Mouse (Mus musculus) liver, embryonic 16.5 days (tissue): ENCODE measurements around the gene Rnf39. TPM values are rescaled to one million over a fixed set of nuclear protein-coding genes. Genes with fewer than 3 reads are reported as not detected.

ENCODE experiments used
- ATAC-seq: fragments of 200-750 bp; cut with Nextera tagmentation; 2 replicates; pipeline ENCODE4 v1.8.0; 2017; ENCODE audit warnings: low read depth, mild to moderate bottlenecking, moderate number of reproducible peaks, moderate library complexity
- H3K27ac ChIP-seq: fragments of 300-500 bp; sonication (generic); 2 replicates; pipeline ENCODE4 v1.5.1; 2014; ENCODE audit warnings: mild to moderate bottlenecking, low read length
- H3K27me3 ChIP-seq: fragments of 300-500 bp; sonication (generic); 2 replicates; pipeline ENCODE4 v1.6.1; 2014; ENCODE audit warnings: low read depth, low read length, mixed read lengths; ENCODE audit not compliant: control insufficient read depth, insufficient read depth
- H3K36me3 ChIP-seq: fragments of 300-500 bp; sonication (generic); 2 replicates; pipeline ENCODE4 v1.6.1; 2014; ENCODE audit warnings: mild to moderate bottlenecking; ENCODE audit not compliant: control insufficient read depth, insufficient read depth
- H3K4me1 ChIP-seq: fragments of 300-500 bp; sonication (generic); 2 replicates; pipeline ENCODE4 v1.6.1; 2014; ENCODE audit warnings: low read depth, low read length, mixed read lengths; ENCODE audit not compliant: control insufficient read depth
- H3K4me2 ChIP-seq: fragments of 300-500 bp; sonication (generic); 2 replicates; pipeline ENCODE4 v1.6.1; 2014; ENCODE audit warnings: low read depth, low read length, mixed read lengths
- H3K4me3 ChIP-seq: fragments of 300-500 bp; sonication (generic); 2 replicates; pipeline ENCODE4 v1.5.1; 2014; ENCODE audit warnings: low read depth, mild to moderate bottlenecking, low read length
- H3K9ac ChIP-seq: fragments of 300-500 bp; sonication (generic); 2 replicates; pipeline ENCODE4 v1.6.1; 2014; ENCODE audit warnings: low read depth, low read length
- H3K9me3 ChIP-seq: fragments of 300-500 bp; sonication (generic); replicated peaks from 2 replicates; pipeline ENCODE4 v1.6.1; 2016; ENCODE audit warnings: low read length; ENCODE audit not compliant: control insufficient read depth
- WGBS: fragments of 180-500 bp; shearing (Covaris S2); extraction: QIAGEN DNeasy Blood & Tissue Kit; methylation state at CpG from one replicate; pipeline ENCODE4 v1.1.7; 2014; ENCODE audit not compliant: insufficient replicate concordance; 5-methylcytosine and 5-hydroxymethylcytosine counted together
- polyA plus RNA-seq: library from polyadenylated mRNA; unstranded; fragments of >200 nt; fragmentation: Nextera tagmentation; extraction: Ambion mirVana; gene quantifications from 2 replicates; pipeline ENCODE4 v1.2.1, GENCODE M21; 2015

The Rnf39 gene
- polyA plus RNA-seq, 1 experiment from 2014 or later, result 0.08 TPM

GRCm38 (mm10) chr17:36929236-36929932, 13.3 kb upstream of the Rnf39 start:
- no peaks in the 10 kb centered on the region for H3K4me1 ChIP-seq
- no peak overlapping the region for H3K4me2 ChIP-seq
- H3K36me3 ChIP-seq, result no peaks in the 10 kb centered on the region
- H3K4me3 ChIP-seq, result no peak overlapping the region
- WGBS, result 55% methylated on average over 12 of the region's 12 CpGs
- no peak overlapping the region for H3K27ac ChIP-seq
- no peaks in the 10 kb centered on the region for H3K27me3 ChIP-seq
- no peak overlapping the region for H3K9ac ChIP-seq
- no peaks in the 10 kb centered on the region for H3K9me3 ChIP-seq
- ATAC-seq, result no peak

- ATAC-seq, result no peak
- H3K4me1 ChIP-seq, result no peaks in the 10 kb centered on the region
- no peak overlapping the region for H3K4me3 ChIP-seq
- H3K27ac ChIP-seq, result no peak overlapping the region
- no peak overlapping the region for H3K9ac ChIP-seq
- WGBS, result 39% methylated on average over 6 of the region's 6 CpGs
- no peaks in the 10 kb centered on the region for H3K27me3 ChIP-seq
- no peaks in the 10 kb centered on the region for H3K9me3 ChIP-seq
- H3K36me3 ChIP-seq, result no peaks in the 10 kb centered on the region
- H3K4me2 ChIP-seq, result no peak overlapping the region
Observed at GRCm38 (mm10) chr17:36930233-36930632, 12.5 kb upstream of the Rnf39 start.

GRCm38 (mm10) chr17:36931130-36931529, 11.6 kb upstream of the Rnf39 start:
- ATAC-seq, result no peak
- no peak overlapping the region for H3K27ac ChIP-seq
- no peaks in the 10 kb centered on the region for H3K27me3 ChIP-seq

GRCm38 (mm10) chr17:36931806-36932205, 10.9 kb upstream of the Rnf39 start:
- H3K27me3 ChIP-seq, result no peaks in the 10 kb centered on the region
- ATAC-seq, result no peak
- no peak overlapping the region for H3K27ac ChIP-seq
- no peak overlapping the region for H3K4me2 ChIP-seq
- 42% methylated on average over 2 of the region's 2 CpGs for WGBS
- H3K4me1 ChIP-seq, result no peaks in the 10 kb centered on the region
- H3K9me3 ChIP-seq, result no peaks in the 10 kb centered on the region
- H3K36me3 ChIP-seq, result no peaks in the 10 kb centered on the region
- no peak overlapping the region for H3K4me3 ChIP-seq
- no peak overlapping the region for H3K9ac ChIP-seq

More at GRCm38 (mm10) chr17:36931130-36931529, 11.6 kb upstream of the Rnf39 start:
- Histone ChIP-seq H3K4me1 (no peaks in the 10 kb centered on the region), H3K4me3 (no peak overlapping the region), H3K4me2 (no peak overlapping the region), H3K36me3 (no peaks in the 10 kb centered on the region), H3K9me3 (no peaks in the 10 kb centered on the region), H3K9ac (no peak overlapping the region)
- 55% methylated on average over 4 of the region's 4 CpGs for WGBS

- Histone ChIP-seq H3K36me3 (no peaks in the 10 kb centered on the region), H3K27ac (no peak overlapping the region), H3K9me3 (no peaks in the 10 kb centered on the region), H3K27me3 (peaks cover 18% of the 10 kb centered on the region), H3K4me3 (no peak overlapping the region), H3K4me2 (no peak overlapping the region), H3K4me1 (no peaks in the 10 kb centered on the region), H3K9ac (no peak overlapping the region)
- 44% methylated on average over 2 of the region's 2 CpGs for whole genome bisulfite sequencing
- ATAC-seq, result no peak
Observed at GRCm38 (mm10) chr17:36938056-36938455, 4.7 kb upstream of the Rnf39 start.

GRCm38 (mm10) chr17:36942391-36942790, 327 bp upstream of the Rnf39 start:
- Histone ChIP-seq H3K36me3 (no peaks in the 10 kb centered on the region), H3K4me3 (no peak overlapping the region), H3K27me3 (peaks cover 62% of the 10 kb centered on the region), H3K9me3 (no peaks in the 10 kb centered on the region), H3K9ac (no peak overlapping the region), H3K4me2 (no peak overlapping the region), H3K4me1 (no peaks in the 10 kb centered on the region; the same call in 1 of the 2 replicates), H3K27ac (no peak overlapping the region)
- WGBS, result 36% methylated on average over 10 of the region's 10 CpGs
- no peak for ATAC-seq

- H3K27me3 ChIP-seq, result peaks cover 70% of the 10 kb centered on the region
- ATAC-seq, result no peak
- H3K9ac ChIP-seq, result no peak overlapping the region
- no peak overlapping the region for H3K4me2 ChIP-seq
- 17% methylated on average over 5 of the region's 5 CpGs for WGBS
- H3K27ac ChIP-seq, result no peak overlapping the region
- no peaks in the 10 kb centered on the region; the same call in 1 of the 2 replicates for H3K36me3 ChIP-seq
- H3K4me1 ChIP-seq, result no peaks in the 10 kb centered on the region; the same call in 1 of the 2 replicates
- H3K9me3 ChIP-seq, result no peaks in the 10 kb centered on the region
- H3K4me3 ChIP-seq, result no peak overlapping the region
Observed at GRCm38 (mm10) chr17:36943691-36944090, 973 bp downstream of the Rnf39 start.

- H3K9me3 ChIP-seq, result no peaks in the 10 kb centered on the region
- H3K4me3 ChIP-seq, result no peak overlapping the region
- no peak overlapping the region for H3K4me2 ChIP-seq
- no peak overlapping the region for H3K9ac ChIP-seq
- ATAC-seq, result no peak
- no peaks in the 10 kb centered on the region; the same call in 1 of the 2 replicates for H3K4me1 ChIP-seq
- 19% methylated on average over 9 of the region's 9 CpGs for WGBS
- no peak overlapping the region for H3K27ac ChIP-seq
- peaks cover 5% of the 10 kb centered on the region; the same call in 1 of the 2 replicates for H3K36me3 ChIP-seq
- H3K27me3 ChIP-seq, result peaks cover 70% of the 10 kb centered on the region
Observed at GRCm38 (mm10) chr17:36944121-36944775, 1.5 kb downstream of the Rnf39 start.
